Mouse (Mus musculus) hindbrain, embryonic 11.5 days (tissue): ENCODE measurements around the gene Rxylt1. TPM values are rescaled to one million over a fixed set of nuclear protein-coding genes. Genes with fewer than 3 reads are reported as not detected.

Experiments
- ATAC-seq: fragments of 200-750 bp; cut with Nextera tagmentation; 2 replicates; pipeline ENCODE4 v1.8.0; 2017; ENCODE audit warnings: mild to moderate bottlenecking, moderate TSS enrichment, moderate library complexity; ENCODE audit not compliant: low FRiP score
- DNase-seq: peaks from one replicate; pipeline ENCODE4 v3.0.0-alpha.2; 2015; ENCODE audit warnings: low spot score
- H3K27ac ChIP-seq: fragments of 300-500 bp; sonication (generic); 2 replicates; pipeline ENCODE4 v1.5.1; 2014; ENCODE audit warnings: mild to moderate bottlenecking, low read depth, low read length
- H3K27me3 ChIP-seq: fragments of 300-500 bp; sonication (generic); 2 replicates; pipeline ENCODE4 v1.6.1; 2014; ENCODE audit warnings: mild to moderate bottlenecking, low read length, moderate library complexity, mixed read lengths; ENCODE audit not compliant: control insufficient read depth, insufficient read depth
- H3K36me3 ChIP-seq: fragments of 300-500 bp; sonication (generic); 2 replicates; pipeline ENCODE4 v1.6.1; 2014; ENCODE audit warnings: mild to moderate bottlenecking, low read length, moderate library complexity, mixed read lengths; ENCODE audit not compliant: control insufficient read depth, insufficient read depth
- H3K4me1 ChIP-seq: fragments of 300-500 bp; sonication (generic); replicated peaks from 2 replicates; pipeline ENCODE4 v1.6.1; 2014; ENCODE audit warnings: low read length, mixed read lengths; ENCODE audit not compliant: control insufficient read depth, insufficient read depth
- H3K4me2 ChIP-seq: fragments of 300-500 bp; sonication (generic); replicated peaks from 2 replicates; pipeline ENCODE4 v1.6.1; 2014; ENCODE audit warnings: mild to moderate bottlenecking, low read depth, low read length
- H3K4me3 ChIP-seq: fragments of 300-500 bp; sonication (generic); 2 replicates; pipeline ENCODE4 v1.5.1; 2014; ENCODE audit warnings: low read depth, low read length
- H3K9ac ChIP-seq: fragments of 300-500 bp; sonication (generic); 2 replicates; pipeline ENCODE4 v1.6.1; 2014; ENCODE audit warnings: low read depth, low read length
- H3K9me3 ChIP-seq: fragments of 300-500 bp; sonication (generic); 2 replicates; pipeline ENCODE4 v1.6.1; 2016; ENCODE audit warnings: low read length; ENCODE audit not compliant: control insufficient read depth
- WGBS: fragments of 180-500 bp; shearing (Covaris S2); extraction: QIAGEN DNeasy Blood & Tissue Kit; methylation state at CpG from one replicate; pipeline ENCODE4 v1.1.7; 2014; 5-methylcytosine and 5-hydroxymethylcytosine counted together
- polyA plus RNA-seq: library from polyadenylated mRNA; unstranded; fragments of >200 nt; fragmentation: Nextera tagmentation; extraction: Ambion mirVana; gene quantifications from 2 replicates; pipeline ENCODE4 v1.2.1, GENCODE M21; 2014

Gene Rxylt1
- polyA plus RNA-seq, 1 experiment from 2014 or later, result 43.1 TPM

DNA sequence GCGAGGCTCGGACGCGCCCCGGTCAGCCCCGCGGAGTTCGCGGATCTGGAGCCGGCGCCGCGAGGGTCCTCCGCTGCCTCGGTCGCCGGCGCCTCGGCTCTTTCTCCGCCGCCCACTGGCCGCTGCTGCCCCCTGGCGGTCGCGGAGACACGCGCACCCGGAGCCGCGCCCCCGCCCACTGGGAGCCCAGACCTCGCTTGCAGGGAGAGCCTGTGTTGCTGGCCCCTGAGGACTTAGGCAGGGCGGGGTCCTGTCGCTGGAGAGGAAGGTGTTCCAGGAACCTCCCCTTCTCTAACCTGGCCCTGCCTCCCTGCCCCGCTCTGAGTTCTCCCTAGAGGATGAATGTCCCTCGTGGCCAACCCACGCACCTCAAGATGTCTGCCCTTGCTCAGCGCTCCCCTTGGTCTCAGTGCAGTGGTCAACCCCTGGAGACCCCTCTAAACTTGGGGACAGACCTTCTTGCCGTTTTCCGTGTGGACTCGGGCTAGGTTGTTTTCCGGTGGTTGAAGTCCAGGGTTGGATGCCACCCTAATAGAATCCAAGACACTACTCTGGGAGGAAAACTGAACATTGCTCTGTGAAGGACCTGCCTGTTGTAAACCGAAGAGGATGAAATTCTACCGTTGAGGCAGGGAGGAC lies 49.3 kb downstream of the Rxylt1 start:
- H3K9me3 ChIP-seq, result no peaks in the 10 kb centered on the region
- DNase-seq (peak; percentile 94), ATAC-seq (peak; percentile 74)
- H3K4me1 ChIP-seq, result 0 out of 2 replicates have a peak, but pooled peaks cover 2% of the 10 kb centered on the region
- no peaks in the 10 kb centered on the region for H3K36me3 ChIP-seq
- H3K4me3 ChIP-seq, result peak overlapping the region; percentile 67
- H3K27ac ChIP-seq, result peak overlapping the region; percentile 91
- H3K27me3 ChIP-seq, result no peaks in the 10 kb centered on the region
- H3K9ac ChIP-seq, result peak overlapping the region; percentile 93
- 30% methylated on average over 15 of the region's 44 CpGs for WGBS
- H3K4me2 ChIP-seq, result peak overlapping the region; percentile 74

DNA sequence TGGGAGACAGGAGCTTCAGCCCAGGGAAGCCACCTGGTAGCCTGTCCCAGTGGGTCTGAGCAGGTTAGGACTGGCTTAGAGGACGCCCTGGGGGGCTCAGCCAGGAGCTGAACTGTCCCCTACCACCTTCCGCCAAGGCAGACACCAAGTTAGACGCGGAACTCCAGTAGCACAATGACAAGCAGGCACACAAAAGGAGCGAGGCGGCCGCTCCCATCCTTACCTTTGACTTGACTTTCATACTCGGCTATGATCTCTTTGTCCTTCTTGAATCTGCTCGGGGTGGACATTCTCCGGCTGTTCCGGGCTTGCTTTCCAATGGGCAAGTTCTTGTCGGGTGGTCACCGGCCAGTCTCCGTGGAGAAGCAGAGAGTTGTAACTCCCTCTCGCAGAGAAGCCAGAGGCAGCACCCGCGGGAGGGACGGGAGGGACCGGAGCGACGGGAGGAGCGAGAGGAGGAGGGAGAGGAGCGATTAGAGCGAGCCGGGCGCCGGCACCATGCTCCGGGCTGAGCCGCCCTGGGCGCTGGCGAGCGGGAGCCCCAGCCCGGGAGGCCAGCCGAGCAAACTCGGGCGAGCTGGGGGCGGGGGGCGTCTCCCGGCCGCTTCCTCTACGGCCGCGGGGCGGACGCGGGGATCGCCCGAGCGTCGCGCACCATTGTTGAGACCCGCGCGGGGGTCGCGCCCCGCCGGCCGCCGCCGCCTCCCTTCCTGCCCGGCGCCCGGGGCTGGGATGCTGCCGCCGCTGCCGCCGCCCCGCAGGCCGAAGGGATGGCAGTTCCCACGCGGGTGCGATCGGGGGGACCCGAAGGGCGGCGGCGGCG lies 50.1 kb downstream of the Rxylt1 start, which contains the start of gene Srgap1:
Gene Srgap1, minus strand, starts transcription at position 412 of the 823 bp plus-strand sequence.
- Histone ChIP-seq H3K4me1 (0 out of 2 replicates have a peak, but pooled peaks cover 2% of the 10 kb centered on the region), H3K36me3 (no peaks in the 10 kb centered on the region), H3K9me3 (no peaks in the 10 kb centered on the region), H3K4me2 (peak within 1 kb of the TSS; percentile 74), H3K4me3 (peak within 1 kb of the TSS; percentile 67), H3K27me3 (no peaks in the 10 kb centered on the region), H3K9ac (peak within 1 kb of the TSS; percentile 93), H3K27ac (peak within 1 kb of the TSS; percentile 91)
- peak; percentile 83 for ATAC-seq
- DNase-seq, result peak; percentile 83
- under 1% methylated on average over 47 of the region's 79 CpGs for WGBS

DNA sequence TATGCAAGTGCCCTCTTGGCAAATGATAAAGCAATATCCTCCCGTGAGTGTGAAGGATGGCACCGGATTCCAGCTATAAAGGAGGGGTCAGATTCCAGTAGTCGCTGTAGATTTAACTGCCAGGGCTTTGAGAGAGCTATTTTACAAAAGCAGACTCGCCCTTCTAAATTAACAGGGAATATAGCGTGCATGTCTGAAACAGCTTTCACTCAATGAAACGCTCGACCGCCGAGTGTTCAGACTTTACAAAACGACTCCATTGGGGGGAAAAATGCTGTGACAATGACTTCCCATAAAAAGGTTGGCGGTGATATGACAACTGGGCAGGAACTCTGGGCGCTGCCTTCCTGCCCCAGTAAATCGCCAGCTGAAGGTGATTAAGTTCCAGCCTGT lies 50.7 kb downstream of the Rxylt1 start:
- Histone ChIP-seq H3K9ac (peak overlapping the region; percentile 93), H3K4me3 (peak overlapping the region; percentile 67), H3K9me3 (no peaks in the 10 kb centered on the region), H3K4me1 (0 out of 2 replicates have a peak, but pooled peaks cover 2% of the 10 kb centered on the region), H3K36me3 (no peaks in the 10 kb centered on the region), H3K4me2 (peak overlapping the region; percentile 74), H3K27me3 (no peaks in the 10 kb centered on the region), H3K27ac (peak overlapping the region; percentile 91)
- WGBS, result under 1% methylated on average over 13 of the region's 13 CpGs
- ATAC-seq (no peak), DNase-seq (no peak)

DNA sequence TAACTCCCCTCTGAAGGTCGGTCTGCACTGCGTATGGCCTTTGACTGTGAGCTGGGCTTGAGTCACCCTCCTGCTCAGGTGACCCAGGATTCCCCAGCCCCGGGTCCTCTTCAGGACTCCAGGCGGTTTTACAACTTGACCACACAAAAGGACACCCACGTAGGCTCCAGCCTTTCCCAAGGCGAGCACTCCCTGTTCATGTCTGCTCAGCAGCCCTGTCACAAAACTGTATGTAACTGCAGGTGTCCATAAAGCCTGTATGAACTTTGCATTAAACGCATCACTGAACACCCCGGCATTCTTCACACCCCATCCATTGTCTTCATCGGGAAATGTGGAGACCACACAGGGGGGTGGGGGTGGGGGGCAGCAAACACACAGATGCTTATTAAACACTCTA lies 51.2 kb downstream of the Rxylt1 start:
- Histone ChIP-seq H3K27ac (no peak overlapping the region), H3K4me3 (peak overlapping the region; percentile 67), H3K9ac (peak overlapping the region; percentile 93)

DNA sequence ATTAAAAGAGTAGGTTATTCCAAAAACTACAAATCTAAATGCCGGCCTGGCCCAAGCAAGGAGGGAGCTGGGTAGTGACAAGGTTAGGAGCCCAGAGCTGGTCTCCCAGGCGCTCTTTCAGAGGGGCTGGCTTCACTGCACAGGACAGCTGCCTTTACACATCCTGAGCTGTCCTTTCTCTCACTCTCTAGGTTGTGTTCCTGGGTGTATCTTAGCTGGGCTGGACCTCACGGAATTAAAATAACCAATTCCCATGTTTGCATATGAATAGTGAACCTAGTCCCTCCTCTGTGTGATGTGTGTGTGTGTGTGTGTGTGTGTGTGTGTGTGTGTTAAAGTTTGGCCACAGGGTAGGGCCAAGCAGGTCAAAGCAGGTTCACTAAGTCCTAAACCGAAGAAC lies 52.2 kb downstream of the Rxylt1 start:
- Histone ChIP-seq H3K4me2 (0 out of 2 replicates have a peak overlapping the region, but pooled peaks have one; percentile 74), H3K9me3 (no peaks in the 10 kb centered on the region), H3K27me3 (no peaks in the 10 kb centered on the region), H3K4me3 (no peak overlapping the region), H3K27ac (no peak overlapping the region), H3K4me1 (0 out of 2 replicates have a peak, but pooled peaks cover 2% of the 10 kb centered on the region), H3K36me3 (no peaks in the 10 kb centered on the region), H3K9ac (no peak overlapping the region)
- ATAC-seq (no peak), DNase-seq (no peak)
- WGBS, result 53% methylated on average over 4 of the region's 4 CpGs

More for the DNA sequence above, 51.2 kb downstream of the Rxylt1 start:
- 8% methylated on average over 9 of the region's 9 CpGs for WGBS
- Histone ChIP-seq H3K4me2 (peak overlapping the region; percentile 74), H3K27me3 (no peaks in the 10 kb centered on the region), H3K9me3 (no peaks in the 10 kb centered on the region), H3K36me3 (no peaks in the 10 kb centered on the region), H3K4me1 (0 out of 2 replicates have a peak, but pooled peaks cover 2% of the 10 kb centered on the region)
- DNase-seq (peak; percentile 48), ATAC-seq (peak; percentile 20; the same call in 1 of the 2 replicates)

DNA sequence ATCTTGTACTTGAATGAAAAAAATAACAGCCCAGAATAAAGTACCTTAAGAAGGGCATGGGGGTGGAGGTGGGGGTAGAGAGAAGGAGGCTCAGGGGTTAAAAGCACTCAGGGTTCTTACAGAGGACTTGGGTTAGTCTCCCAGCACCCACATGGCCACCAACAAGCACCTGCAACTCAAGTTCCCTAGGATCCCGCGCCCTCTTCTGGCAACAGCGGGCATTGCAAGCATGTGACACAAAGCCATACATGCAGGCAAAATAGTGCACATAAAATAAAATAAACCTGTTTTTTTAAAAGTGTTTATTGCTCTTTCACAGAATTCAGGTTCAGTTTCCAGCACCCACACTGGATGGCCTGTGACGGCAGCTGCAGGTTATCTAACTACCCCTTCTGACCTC lies 56.8 kb downstream of the Rxylt1 start:
- Histone ChIP-seq H3K27me3 (no peaks in the 10 kb centered on the region), H3K4me1 (no peaks in the 10 kb centered on the region), H3K4me3 (no peak overlapping the region), H3K27ac (no peak overlapping the region), H3K9me3 (no peaks in the 10 kb centered on the region), H3K36me3 (no peaks in the 10 kb centered on the region), H3K4me2 (no peak overlapping the region), H3K9ac (no peak overlapping the region)
- DNase-seq (peak; percentile 25), ATAC-seq (no peak)
- 41% methylated on average over 4 of the region's 4 CpGs for WGBS

DNA sequence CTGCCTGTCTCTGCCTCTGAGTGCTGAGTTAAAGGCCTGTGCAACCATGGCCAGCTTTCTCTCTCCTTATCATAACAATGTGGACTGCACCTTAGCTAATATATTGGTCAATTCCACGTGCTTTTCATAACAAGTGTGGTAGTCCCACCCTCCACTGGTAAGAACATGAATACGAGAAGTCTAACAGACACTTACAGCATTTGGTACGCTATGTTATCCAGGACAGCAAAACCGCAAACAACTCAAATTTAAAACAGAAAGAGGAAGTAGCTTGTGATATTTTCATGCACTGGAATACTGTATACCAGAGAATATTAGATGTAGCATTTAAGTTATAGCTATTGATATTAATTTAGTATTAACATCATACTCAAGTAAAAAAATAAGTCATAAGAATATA lies 57.6 kb downstream of the Rxylt1 start:
- no peak overlapping the region for H3K27ac ChIP-seq
- H3K9ac ChIP-seq, result no peak overlapping the region
- no peak for ATAC-seq

DNA sequence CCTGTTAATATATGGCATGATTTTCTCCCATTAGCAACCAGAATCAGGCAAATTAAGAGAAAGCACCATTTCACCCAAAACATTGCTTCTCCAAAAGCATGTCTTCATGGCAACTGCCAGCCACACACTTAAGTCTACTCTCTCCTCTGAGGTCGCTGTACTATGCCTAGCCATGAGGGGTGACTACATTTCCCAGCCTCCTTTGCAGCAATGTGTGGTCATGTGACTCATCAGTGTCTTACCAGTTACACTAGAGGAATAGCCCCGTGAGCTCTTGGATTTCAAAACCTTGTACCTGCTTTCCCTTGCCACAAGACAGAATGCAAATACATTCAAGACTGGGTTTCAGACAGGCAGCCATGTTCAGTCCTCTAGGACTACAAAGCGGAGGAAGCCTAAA lies 58.6 kb downstream of the Rxylt1 start:
- H3K36me3 ChIP-seq, result no peaks in the 10 kb centered on the region
- 65% methylated on average over 3 of the region's 3 CpGs for WGBS
- DNase-seq, result no peak
- no peak overlapping the region for H3K9ac ChIP-seq
- H3K4me3 ChIP-seq, result no peak overlapping the region
- H3K4me1 ChIP-seq, result no peaks in the 10 kb centered on the region
- H3K27ac ChIP-seq, result no peak overlapping the region
- no peaks in the 10 kb centered on the region for H3K27me3 ChIP-seq
- H3K9me3 ChIP-seq, result no peaks in the 10 kb centered on the region
- no peak for ATAC-seq
- no peak overlapping the region for H3K4me2 ChIP-seq

More for the DNA sequence above, 57.6 kb downstream of the Rxylt1 start:
- H3K27me3 ChIP-seq, result no peaks in the 10 kb centered on the region
- H3K9me3 ChIP-seq, result no peaks in the 10 kb centered on the region
- no peak overlapping the region for H3K4me2 ChIP-seq
- H3K4me3 ChIP-seq, result no peak overlapping the region
- no peaks in the 10 kb centered on the region for H3K4me1 ChIP-seq
- H3K36me3 ChIP-seq, result no peaks in the 10 kb centered on the region
- no peak for DNase-seq
- WGBS, result 89% methylated on average over 4 of the region's 4 CpGs
